17 mouse cellular contexts compared by ENCODE assay signal in genomic region chr9:20987953-20988352, GRCm38 (mm10). TPM values are rescaled to one million over a fixed set of nuclear protein-coding genes. Genes with fewer than 3 reads are reported as not detected.
DNase-seq lines count a peak whose midpoint lies in the region; ATAC-seq lines count a peak whose summit lies in the region.
"Had no signal": no experiment of that assay in that cellular context is flagged by ENCODE, and none has a peak within 500 bp of the region (broad histone marks: within the 10 kb centered on the region; RNA-seq: fewer than 3 reads in every experiment).

No protein-coding gene starts in this region.

- no peak overlapping the region for H3K9ac ChIP-seq in heart, embryonic 16.5 days (ENCODE audit: low read length)
- no peak overlapping the region for H3K9ac ChIP-seq in midbrain, embryonic 16.5 days (ENCODE audit: low read depth, low read length)
- H3K9ac ChIP-seq: forebrain, postnatal 0 days; neural tube, embryonic 13.5 days had no signal

- H3K4me1 ChIP-seq in heart, embryonic 16.5 days (ENCODE audit: control insufficient read depth, insufficient read depth, low read length), result no peaks in the 10 kb centered on the region
- H3K4me1 ChIP-seq in midbrain, embryonic 16.5 days (ENCODE audit: control insufficient read depth, insufficient read depth, low read length), result peaks cover 4% of the 10 kb centered on the region

- H3K4me2 ChIP-seq in heart, embryonic 16.5 days (ENCODE audit: low read depth, low read length), result no peak overlapping the region
- no peak overlapping the region for H3K4me2 ChIP-seq in midbrain, embryonic 16.5 days (ENCODE audit: low read length)
- H3K4me2 ChIP-seq: heart, embryonic 11.5 days; liver, embryonic 11.5 days; neural tube, embryonic 13.5 days had no signal

- DNase-seq in heart, postnatal 10 days, result no peak
- DNase-seq in spleen, postnatal 36 days (ENCODE audit: low spot score in 2 of 2), result peak; percentile 22 to 34
- DNase-seq in spleen, postnatal 10 days (ENCODE audit: low spot score in 2 of 2), result no peak
- DNase-seq in splenic B cell, adult 2 months (ENCODE audit: low read depth, low spot score), result peak; percentile 52
- no peak for DNase-seq in frontal cortex, postnatal 14 days (ENCODE audit: low spot score in 2 of 2)
- no peak for DNase-seq in heart, postnatal 36 days
- DNase-seq: forebrain, postnatal 0 days; gastrocnemius, postnatal 25 days; kidney, adult 11 months; layer of hippocampus, postnatal 36 days had no signal

- no peaks in the 10 kb centered on the region; the same call in 1 of the 2 replicates for H3K27me3 ChIP-seq in heart, embryonic 16.5 days (ENCODE audit: control insufficient read depth, insufficient read depth, low read length)
- H3K27me3 ChIP-seq in splenic B cell, adult 2 months (ENCODE audit: control insufficient read depth, insufficient read depth, low read length, poor library complexity, severe bottlenecking), result no peaks in the 10 kb centered on the region
- no peaks in the 10 kb centered on the region; the same call in 1 of the 2 replicates for H3K27me3 ChIP-seq in midbrain, embryonic 16.5 days (ENCODE audit: control insufficient read depth, insufficient read depth, low read depth, low read length)

- intact Hi-C loops in heart, postnatal 10 days (cut with DNase I), result no loop called here
- intact Hi-C loops in heart, postnatal 36 days (cut with DNase I), result no loop called here

- no peak overlapping the region for H3K4me3 ChIP-seq in heart, embryonic 16.5 days (ENCODE audit: low read length)
- H3K4me3 ChIP-seq in midbrain, embryonic 16.5 days (ENCODE audit: low read depth, low read length), result no peak overlapping the region
- H3K4me3 ChIP-seq: hindbrain, embryonic 10.5 days; neural tube, embryonic 13.5 days had no signal

- no peak overlapping the region; the same call in 1 of the 2 replicates for H3K27ac ChIP-seq in heart, embryonic 16.5 days (ENCODE audit: low read length)
- H3K27ac ChIP-seq in midbrain, embryonic 16.5 days (ENCODE audit: low read length), result no peak overlapping the region
- H3K27ac ChIP-seq: hindbrain, embryonic 10.5 days; neural tube, embryonic 13.5 days had no signal

- peak; percentile 30; the same call in 1 of the 2 replicates for ATAC-seq in heart, embryonic 16.5 days (replicated peaks; ENCODE audit: extremely low read depth, insufficient read depth, low FRiP score)
- ATAC-seq in midbrain, embryonic 16.5 days, result no peak
- ATAC-seq: forebrain, postnatal 0 days had no signal

- WGBS in heart, embryonic 16.5 days, result 20% methylated on average over 7 of the region's 7 CpGs
- 19% methylated on average over 7 of the region's 7 CpGs for WGBS in midbrain, embryonic 16.5 days

- no peaks in the 10 kb centered on the region for H3K36me3 ChIP-seq in heart, embryonic 16.5 days (ENCODE audit: control insufficient read depth, insufficient read depth)
- no peaks in the 10 kb centered on the region for H3K36me3 ChIP-seq in splenic B cell, adult 2 months (ENCODE audit: control insufficient read depth, insufficient read depth, low read length, poor library complexity, severe bottlenecking)
- H3K36me3 ChIP-seq in midbrain, embryonic 16.5 days (ENCODE audit: control insufficient read depth, insufficient read depth, low read length), result no peaks in the 10 kb centered on the region
- H3K36me3 ChIP-seq: hindbrain, embryonic 10.5 days; neural tube, embryonic 13.5 days had no signal

- no peaks in the 10 kb centered on the region for H3K9me3 ChIP-seq in heart, embryonic 16.5 days (replicated peaks; ENCODE audit: control insufficient read depth, low read length)
- no peaks in the 10 kb centered on the region for H3K9me3 ChIP-seq in midbrain, embryonic 16.5 days (replicated peaks; ENCODE audit: control insufficient read depth, low read length, poor library complexity, severe bottlenecking)
- H3K9me3 ChIP-seq: hindbrain, embryonic 10.5 days; neural tube, embryonic 13.5 days had no signal

RNA-seq across cellular contexts. Expression of gene S1pr2, which starts 11.4 kb away (rescaled TPM):
- 18.2 and 23.7 TPM in 2 replicates for polyA plus RNA-seq in heart, embryonic 16.5 days (2015; fragmentation: Nextera tagmentation; extraction: Ambion mirVana)
- total RNA-seq in heart, postnatal 10 days (2021), result 10 to 100 TPM; 10.2 to 11.0 TPM
- 9.7 and 10.3 TPM in 2 replicates for polyA plus RNA-seq in midbrain, embryonic 16.5 days (2015; fragmentation: Nextera tagmentation; extraction: Ambion mirVana)
- total RNA-seq in heart, postnatal 36 days (2021), result 1 to 10 TPM; 3.9 to 5.1 TPM

RNA-seq across cellular contexts. Expression of gene Mrpl4, which starts 14.6 kb away (rescaled TPM):
- polyA plus RNA-seq in heart, embryonic 16.5 days (2015; fragmentation: Nextera tagmentation; extraction: Ambion mirVana), result 170 and 173 TPM in 2 replicates
- 100 to 1,000 TPM; 103 to 104 TPM for total RNA-seq in heart, postnatal 10 days (2021)
- 101 and 104 TPM in 2 replicates for polyA plus RNA-seq in midbrain, embryonic 16.5 days (2015; fragmentation: Nextera tagmentation; extraction: Ambion mirVana)
- total RNA-seq in heart, postnatal 36 days (2021), result 100 to 1,000 TPM; 139 to 148 TPM

RNA-seq across cellular contexts. Expression of gene Icam1, which starts 27.8 kb away (rescaled TPM):
- polyA plus RNA-seq in heart, embryonic 16.5 days (2015; fragmentation: Nextera tagmentation; extraction: Ambion mirVana), result 23.8 and 29.6 TPM in 2 replicates
- 1 to 10 TPM; 8.9 to 9.5 TPM for total RNA-seq in heart, postnatal 10 days (2021)
- 3.0 and 3.1 TPM in 2 replicates for polyA plus RNA-seq in midbrain, embryonic 16.5 days (2015; fragmentation: Nextera tagmentation; extraction: Ambion mirVana)
- 1 to 10 TPM; 8.5 to 9.9 TPM for total RNA-seq in heart, postnatal 36 days (2021)

RNA-seq across cellular contexts. Expression of gene Dnmt1, which starts 28.3 kb away (rescaled TPM):
- 56.1 and 63.1 TPM in 2 replicates for polyA plus RNA-seq in heart, embryonic 16.5 days (2015; fragmentation: Nextera tagmentation; extraction: Ambion mirVana)
- total RNA-seq in heart, postnatal 10 days (2021), result 10 to 100 TPM; 28.9 to 30.6 TPM
- polyA plus RNA-seq in midbrain, embryonic 16.5 days (2015; fragmentation: Nextera tagmentation; extraction: Ambion mirVana), result 67.7 and 71.7 TPM in 2 replicates
- total RNA-seq in heart, postnatal 36 days (2021), result 10 to 100 TPM; 13.0 to 13.6 TPM

RNA-seq across cellular contexts. Expression of gene Icam4, which starts 41.2 kb away (rescaled TPM):
- 2.0 and 3.0 TPM in 2 replicates for polyA plus RNA-seq in heart, embryonic 16.5 days (2015; fragmentation: Nextera tagmentation; extraction: Ambion mirVana)
- total RNA-seq in heart, postnatal 10 days (2021), result under 1 TPM; 0.53 to 0.79 TPM
- 0.24 TPM in 1 of 2 replicates, not detected in the other for polyA plus RNA-seq in midbrain, embryonic 16.5 days (2015; fragmentation: Nextera tagmentation; extraction: Ambion mirVana)
- total RNA-seq in heart, postnatal 36 days (2021), result 1 to 10 TPM in 1 of 2 experiments, under 1 TPM in 1; 0.65 to 1.1 TPM
- total RNA-seq: forebrain, postnatal 0 days; midbrain, postnatal 0 days had no signal
- polyA plus RNA-seq: forebrain, postnatal 0 days had no signal

Comparison
In these comparisons a context has a peak if more than half of its experiments do, and no peak if none do; other contexts are left out.
1. DNase-seq: peak in spleen, postnatal 36 days (2 of 2) and splenic B cell, adult 2 months (single experiment); none in heart, postnatal 10 days (0 of 2), spleen, postnatal 10 days (0 of 2), frontal cortex, postnatal 14 days (0 of 2) and heart, postnatal 36 days (0 of 2).